Mouse (Mus musculus) liver, adult 2 months (tissue): ENCODE measurements at regions not wholly inside any gene's neighbourhood (a gene's known extent, or its start where the extent isn't known, plus 50 kb on each side); places are given as distances from the start of the nearest gene placed in this dataset.

Experiments
- DNase-seq: peaks from one replicate; pipeline ENCODE4 v3.0.0-alpha.2; 2011; ENCODE audit warnings: low read depth, low spot score; ENCODE audit errors: extremely low read depth
- H3K27ac ChIP-seq: fragments of 200-500 bp; replicated peaks from 2 replicates; pipeline ENCODE4 v1.5.1; 2012; ENCODE audit warnings: low read depth, mild to moderate bottlenecking, control low read depth, inconsistent platforms, low read length; ENCODE audit not compliant: insufficient read depth
- H3K27me3 ChIP-seq: fragments of 200-500 bp; 2 replicates; pipeline ENCODE4 v1.6.1; 2012; ENCODE audit warnings: mild to moderate bottlenecking, moderate library complexity, low read length, inconsistent platforms; ENCODE audit not compliant: control insufficient read depth, insufficient read depth
- H3K36me3 ChIP-seq: fragments of 200-500 bp; 2 replicates; pipeline ENCODE4 v1.6.1; 2012; ENCODE audit warnings: low read length, inconsistent platforms; ENCODE audit not compliant: control insufficient read depth, insufficient read depth
- H3K4me1 ChIP-seq: fragments of 200-500 bp; 2 replicates; pipeline ENCODE4 v1.6.1; 2011; ENCODE audit warnings: low read length; ENCODE audit not compliant: control insufficient read depth, insufficient read depth
- H3K4me3 ChIP-seq: fragments of 200-500 bp; 2 replicates; pipeline ENCODE4 v1.5.1; 2011; ENCODE audit warnings: low read depth, mild to moderate bottlenecking, control low read depth, low read length, moderate library complexity; ENCODE audit not compliant: insufficient read depth
- H3K79me2 ChIP-seq: fragments of 200-500 bp; 2 replicates; pipeline ENCODE4 v1.6.1; 2012; ENCODE audit warnings: inconsistent platforms, mild to moderate bottlenecking, low read length, moderate library complexity; ENCODE audit not compliant: control insufficient read depth, insufficient read depth
- H3K9ac ChIP-seq: fragments of 200-500 bp; 2 replicates; pipeline ENCODE4 v1.6.1; 2012; ENCODE audit warnings: low read depth, mild to moderate bottlenecking, control low read depth, inconsistent platforms, low read length
- CTCF ChIP-seq: fragments of 200-500 bp; IDR thresholded peaks from 2 replicates; pipeline ENCODE4 v1.5.1; 2011; ENCODE audit warnings: low read depth, low read length, control low read depth
- POLR2A ChIP-seq: fragments of 200-500 bp; IDR thresholded peaks from 2 replicates; pipeline ENCODE4 v1.6.1; 2011; ENCODE audit warnings: low read length, control low read depth; ENCODE audit not compliant: insufficient read depth; ENCODE audit errors: extremely low read depth
- WGBS: fragments of 180-500 bp; shearing (Covaris S2); methylation state at CpG from one replicate; pipeline ENCODE4 v1.1.7; 2018; 5-methylcytosine and 5-hydroxymethylcytosine counted together

GRCm38 (mm10) chr12:107180501-107180900, 307.9 kb upstream of the 3110018I06Rik start:
- Histone ChIP-seq H3K4me3 (no peak overlapping the region), H3K4me1 (no peaks in the 10 kb centered on the region), H3K9ac (no peak overlapping the region), H3K27ac (no peak overlapping the region), H3K36me3 (no peaks in the 10 kb centered on the region), H3K27me3 (no peaks in the 10 kb centered on the region), H3K79me2 (no peaks in the 10 kb centered on the region)
- DNase-seq: no peak
- whole genome bisulfite sequencing: 85% methylated on average over 3 of the region's 3 CpGs
- no peak for TF ChIP-seq POLR2A
- no peak for TF ChIP-seq CTCF

- Histone ChIP-seq H3K27ac (no peak overlapping the region), H3K9ac (no peak overlapping the region), H3K4me1 (no peaks in the 10 kb centered on the region), H3K27me3 (no peaks in the 10 kb centered on the region), H3K4me3 (no peak overlapping the region), H3K36me3 (no peaks in the 10 kb centered on the region), H3K79me2 (no peaks in the 10 kb centered on the region)
- no peak for DNase-seq
- TF ChIP-seq POLR2A (no peak), CTCF (no peak)
- WGBS: 85% methylated on average over 9 of the region's 9 CpGs
Observed at GRCm38 (mm10) chr12:107181291-107181690, 307.1 kb upstream of the 3110018I06Rik start.

GRCm38 (mm10) chr12:107182091-107182655, 306.3 kb upstream of the 3110018I06Rik start:
- no peak overlapping the region for H3K27ac ChIP-seq
- 86% methylated on average over 18 of the region's 18 CpGs for WGBS
- no peak for DNase-seq
- H3K36me3 ChIP-seq: no peaks in the 10 kb centered on the region
- H3K4me3 ChIP-seq: no peak overlapping the region
- no peak for TF ChIP-seq CTCF
- no peak for TF ChIP-seq POLR2A
- H3K79me2 ChIP-seq: no peaks in the 10 kb centered on the region
- H3K4me1 ChIP-seq: no peaks in the 10 kb centered on the region
- no peak overlapping the region for H3K9ac ChIP-seq
- no peaks in the 10 kb centered on the region for H3K27me3 ChIP-seq

GRCm38 (mm10) chr12:107183283-107183682, 305.1 kb upstream of the 3110018I06Rik start:
- 45% methylated on average over 9 of the region's 9 CpGs for WGBS
- no peak overlapping the region for H3K9ac ChIP-seq
- no peak for DNase-seq

GRCm38 (mm10) chr12:107184426-107184825, 304.0 kb upstream of the 3110018I06Rik start:
- no peak overlapping the region for H3K4me3 ChIP-seq
- DNase-seq: no peak
- no peak overlapping the region for H3K9ac ChIP-seq
- no peaks in the 10 kb centered on the region for H3K4me1 ChIP-seq
- 55% methylated on average over 3 of the region's 3 CpGs for WGBS
- TF ChIP-seq POLR2A: no peak
- no peak for TF ChIP-seq CTCF
- no peaks in the 10 kb centered on the region for H3K79me2 ChIP-seq
- no peaks in the 10 kb centered on the region for H3K27me3 ChIP-seq
- H3K27ac ChIP-seq: no peak overlapping the region
- H3K36me3 ChIP-seq: no peaks in the 10 kb centered on the region

More at GRCm38 (mm10) chr12:107183283-107183682, 305.1 kb upstream of the 3110018I06Rik start:
- H3K4me1 ChIP-seq: no peaks in the 10 kb centered on the region
- no peaks in the 10 kb centered on the region for H3K27me3 ChIP-seq
- H3K36me3 ChIP-seq: no peaks in the 10 kb centered on the region
- no peaks in the 10 kb centered on the region for H3K79me2 ChIP-seq
- no peak overlapping the region for H3K4me3 ChIP-seq
- TF ChIP-seq POLR2A: no peak
- TF ChIP-seq CTCF: no peak
- no peak overlapping the region for H3K27ac ChIP-seq

GRCm38 (mm10) chr12:107186361-107186760, 302.1 kb upstream of the 3110018I06Rik start:
- no peaks in the 10 kb centered on the region for H3K79me2 ChIP-seq
- TF ChIP-seq CTCF (no peak), POLR2A (no peak)
- WGBS: 69% methylated on average over 6 of the region's 6 CpGs
- no peaks in the 10 kb centered on the region for H3K27me3 ChIP-seq
- no peak for DNase-seq
- H3K4me1 ChIP-seq: no peaks in the 10 kb centered on the region
- H3K9ac ChIP-seq: no peak overlapping the region
- no peaks in the 10 kb centered on the region for H3K36me3 ChIP-seq
- H3K27ac ChIP-seq: no peak overlapping the region
- no peak overlapping the region for H3K4me3 ChIP-seq
